Mouse (Mus musculus): ENCODE results near the gene Tmem50b.

DNA sequence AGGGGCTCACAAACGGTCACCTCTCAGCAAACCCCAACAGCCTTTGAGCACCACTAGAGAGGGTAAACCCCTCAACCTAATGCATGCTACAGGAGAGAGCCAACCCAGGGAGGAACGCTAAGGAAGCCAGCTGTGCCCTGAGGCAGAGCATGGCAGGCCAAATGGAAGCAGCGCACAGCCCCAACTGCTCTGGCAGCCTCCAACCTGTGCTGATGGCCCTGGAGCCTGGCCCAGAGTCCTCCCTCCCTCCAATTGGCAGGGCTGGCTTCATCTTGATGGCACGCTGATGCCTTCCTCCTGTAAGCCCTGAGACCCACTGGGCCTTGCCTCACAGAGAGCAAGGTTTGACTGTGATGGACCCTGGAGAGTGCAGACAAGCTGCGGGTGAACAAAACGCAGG, 2.5 kb downstream of the Tmem50b start:
- TF ChIP-seq CHD2 (IDR thresholded peaks at IDR 0.05; ENCODE audit: low read depth, low read length), result no peak
- no peak for TF ChIP-seq ZNF384 (IDR thresholded peaks at IDR 0.05; ENCODE audit: low read depth, low read length)
- TF ChIP-seq MAFK (IDR thresholded peaks at IDR 0.05; ENCODE audit: insufficient read depth, low read depth, low read length), result no peak
- TF ChIP-seq ZC3H11A (IDR thresholded peaks at IDR 0.05; ENCODE audit: borderline replicate concordance, low read depth, low read length), result no peak
- TF ChIP-seq HCFC1 (IDR thresholded peaks at IDR 0.05; ENCODE audit: borderline replicate concordance, insufficient read depth, low read length), result no peak
